Mouse (Mus musculus) retina, embryonic 14.5 days (tissue): ENCODE data around the gene Gm3636.
"Not testable (repeated sequence)": the region's sequence is repeated elsewhere in the genome, so short reads cannot be mapped to it uniquely, and the experiment has no call there.

ENCODE experiments used
- DNase-seq: peaks from one replicate; pipeline ENCODE4 v3.0.0-alpha.2; 2015; ENCODE audit warnings: low spot score

Gm3636 gene

DNA sequence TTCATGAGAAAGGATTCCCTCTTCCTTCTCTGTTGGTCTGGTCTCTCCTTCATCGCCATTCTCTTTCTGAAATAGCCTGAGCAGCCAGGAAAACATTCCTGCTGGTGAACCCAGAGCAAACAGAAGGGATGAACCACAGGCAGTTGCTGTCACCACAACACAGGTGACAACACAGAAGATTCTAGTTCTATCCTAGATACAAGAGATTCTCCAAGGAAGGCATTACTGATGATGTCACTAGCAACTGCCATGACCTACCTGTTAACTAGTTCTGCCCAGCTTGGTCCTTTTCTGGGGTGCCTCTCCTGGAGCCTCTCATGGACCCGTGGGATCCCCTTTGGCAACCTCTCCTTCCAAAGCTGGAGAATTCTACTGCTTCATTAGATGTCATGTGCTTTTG lies at the start of gene Gm3636:
Gene Gm3636, minus strand, starts transcription at position 101 of the 400 bp plus-strand sequence.
- not testable (repeated sequence) for DNase-seq

DNA sequence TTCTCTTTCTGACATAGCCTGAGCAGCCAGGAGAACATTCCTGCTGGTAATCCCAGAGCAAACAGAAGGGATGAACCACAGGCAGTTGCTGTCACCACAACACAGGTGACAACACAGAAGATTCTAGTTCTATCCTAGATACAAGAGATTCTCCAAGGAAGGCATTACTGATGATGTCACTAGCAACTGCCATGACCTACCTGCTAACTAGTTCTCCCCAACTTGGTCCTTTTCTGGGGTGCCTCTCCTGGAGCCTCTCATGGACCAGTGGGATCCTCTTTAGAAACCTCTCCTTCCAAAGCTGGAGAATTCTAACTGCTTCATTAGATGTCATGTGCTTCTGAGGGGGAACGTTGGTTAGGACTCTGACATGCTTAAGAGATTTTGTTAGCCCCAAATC lies 32.2 kb upstream of the Gm3636 start, which contains the start of gene Gm8362:
Gene Gm8362, minus strand, starts transcription at position 101 of the 400 bp plus-strand sequence.
- DNase-seq: not testable (repeated sequence)

DNA sequence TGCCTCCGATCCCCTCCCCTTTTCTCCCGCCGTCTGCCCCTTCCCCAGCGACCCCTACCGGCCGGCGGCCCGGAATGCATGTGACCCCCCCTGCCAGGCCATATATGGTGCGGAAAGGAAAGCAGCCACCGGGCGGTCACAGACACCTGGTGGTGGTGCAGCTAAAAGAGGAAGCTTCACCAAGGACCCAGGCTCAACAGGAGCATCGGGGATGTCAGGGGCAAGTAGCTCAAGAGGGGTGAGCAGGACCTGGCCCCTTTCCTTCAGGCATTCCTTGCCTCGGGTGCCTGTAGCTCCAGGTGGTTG lies 15.1 kb upstream of the Gm3636 start:
- DNase-seq: not testable (repeated sequence)

DNA sequence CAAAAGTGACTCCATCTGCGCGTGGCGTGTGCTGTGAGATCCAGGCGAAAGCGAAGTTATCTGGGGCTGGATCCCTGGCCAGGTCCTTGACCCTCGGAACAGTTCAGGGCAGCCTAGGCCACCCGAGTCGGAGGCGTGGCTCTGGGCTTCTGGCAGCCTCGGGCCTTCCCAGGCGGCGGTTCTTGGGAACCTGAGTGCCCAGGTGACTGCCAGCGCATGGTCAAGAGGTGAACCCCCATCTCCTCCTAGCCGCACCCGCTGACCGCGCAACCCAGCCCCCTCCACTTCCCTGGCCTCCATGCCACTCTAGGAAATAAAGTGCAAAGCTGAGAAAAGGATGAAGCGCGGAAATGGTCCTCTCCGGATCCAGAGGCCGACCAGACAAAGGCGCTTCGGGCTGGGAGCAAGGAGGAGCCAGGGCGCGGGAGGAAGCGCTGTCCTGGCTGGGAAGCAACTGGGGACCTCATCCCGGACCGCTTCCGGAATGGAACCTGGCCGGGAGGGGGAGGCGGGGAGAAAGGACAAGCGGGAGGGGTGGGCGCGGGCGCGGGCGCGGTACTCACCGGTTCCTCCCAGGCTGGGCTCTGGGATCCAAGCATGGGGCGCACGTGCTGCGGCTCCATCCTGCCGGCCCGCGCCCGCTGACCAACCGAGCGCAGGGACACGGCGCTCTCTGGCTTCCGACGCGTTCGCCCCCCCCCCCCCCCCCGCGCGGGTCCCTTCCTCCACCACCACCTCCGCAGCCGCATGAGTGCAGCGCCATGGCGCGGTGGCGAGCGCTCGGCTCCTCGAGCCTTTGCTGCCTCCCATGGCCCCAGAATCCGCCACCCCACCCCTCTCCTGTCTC lies 14.5 kb upstream of the Gm3636 start:
- peak; percentile 39 for DNase-seq

DNA sequence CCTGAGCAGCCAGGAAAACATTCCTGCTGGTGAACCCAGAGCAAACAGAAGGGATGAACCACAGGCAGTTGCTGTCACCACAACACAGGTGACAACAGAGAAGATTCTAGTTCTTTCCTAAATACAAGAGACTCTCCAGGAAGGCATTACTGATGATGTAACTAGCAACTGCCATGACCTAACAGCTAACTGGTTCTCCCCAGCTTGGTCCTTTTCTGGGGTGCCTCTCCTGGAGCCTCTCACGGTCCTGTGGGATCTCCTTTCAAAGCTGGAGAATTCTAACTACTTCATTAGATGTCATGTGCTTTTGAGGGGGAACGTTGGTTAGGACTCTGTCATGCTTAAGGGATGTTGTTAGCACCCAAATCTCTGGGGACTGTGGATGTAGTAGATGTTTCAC lies 22.0 kb downstream of the Gm3636 start, which contains the start of gene Gm8050:
Gene Gm8050, minus strand, starts transcription at position 101 of the 400 bp plus-strand sequence.
- DNase-seq: not testable (repeated sequence)
